Mouse (Mus musculus) kidney, adult 2 months (tissue): Measurements from ENCODE around the gene Megf11.

Source experiments
- CTCF ChIP-seq: fragments of 200-500 bp; conservative IDR thresholded peaks from 2 replicates; pipeline ENCODE4 v1.5.1; 2011; ENCODE audit warnings: low read depth, mild to moderate bottlenecking, control low read depth, low read length, moderate library complexity, mixed read lengths; ENCODE audit not compliant: insufficient read depth, insufficient read length
- POLR2A ChIP-seq: fragments of 200-500 bp; IDR thresholded peaks from one replicate; pipeline ENCODE4 v1.6.1; 2011; ENCODE audit warnings: low read depth, low read length, control low read depth

DNA sequence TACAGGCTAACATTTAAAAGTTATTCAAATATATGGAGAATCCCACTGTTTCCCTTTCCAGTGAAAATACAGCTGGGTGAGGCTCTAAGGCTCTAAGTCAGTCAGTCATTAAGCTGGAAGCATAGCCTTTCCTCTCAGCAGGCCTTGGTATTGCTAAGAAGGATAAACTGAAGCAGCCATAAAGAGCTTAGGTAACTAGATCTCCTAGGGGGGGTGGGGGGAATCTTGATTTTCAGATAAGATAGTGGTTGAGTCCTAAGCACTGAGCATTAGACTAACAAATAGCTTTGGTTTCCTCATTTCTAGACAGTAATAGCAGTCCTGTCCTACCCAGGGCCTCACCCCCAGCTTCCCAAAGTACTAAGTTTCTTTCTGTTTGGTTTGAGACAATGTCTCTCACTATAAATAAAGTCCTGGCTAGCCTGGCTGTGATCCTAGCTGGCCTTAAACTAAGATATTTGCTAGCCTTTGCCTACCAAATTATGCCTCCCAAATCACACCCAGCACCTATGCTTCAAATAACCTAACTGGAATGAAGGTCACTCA lies 318.1 kb downstream of the Megf11 start:
- no peak for TF ChIP-seq POLR2A
- TF ChIP-seq CTCF = no peak
